Mouse (Mus musculus): ENCODE results near the gene Gm15448. TPM values are rescaled to one million over a fixed set of nuclear protein-coding genes. Genes with fewer than 3 reads are reported as not detected.

Gene Gm15448
- polyA plus RNA-seq, 1 experiment from 2014 or later = not detected

Other genes starting within 250 kb of the Gm15448 start
- gene Oscar, start 209.5 kb downstream of the Gm15448 start, polyA plus RNA-seq (2015; fragmentation: Nextera tagmentation; extraction: Ambion mirVana) = 0.08 and 0.13 TPM in 2 replicates
- gene Ndufa3, start 208.3 kb downstream of the Gm15448 start, polyA plus RNA-seq (2015; fragmentation: Nextera tagmentation; extraction: Ambion mirVana) = 703 and 717 TPM in 2 replicates
- gene Tfpt, start 195.8 kb downstream of the Gm15448 start, polyA plus RNA-seq (2015; fragmentation: Nextera tagmentation; extraction: Ambion mirVana) = 12.2 and 12.8 TPM in 2 replicates
- gene Prpf31, start 195.7 kb downstream of the Gm15448 start, polyA plus RNA-seq (2015; fragmentation: Nextera tagmentation; extraction: Ambion mirVana) = 27.8 and 29.8 TPM in 2 replicates
- 19.9 and 20.8 TPM in 2 replicates for gene Cnot3, start 180.4 kb downstream of the Gm15448 start, polyA plus RNA-seq (2015; fragmentation: Nextera tagmentation; extraction: Ambion mirVana)
- gene Leng1, start 159.8 kb downstream of the Gm15448 start, polyA plus RNA-seq (2015; fragmentation: Nextera tagmentation; extraction: Ambion mirVana) = 10.1 and 11.2 TPM in 2 replicates
- gene Tmc4, start 148.1 kb downstream of the Gm15448 start, polyA plus RNA-seq (2015; fragmentation: Nextera tagmentation; extraction: Ambion mirVana) = 100 TPM in 2 replicates
- gene Tsen34, start 132.8 kb downstream of the Gm15448 start, polyA plus RNA-seq (2015; fragmentation: Nextera tagmentation; extraction: Ambion mirVana) = 123 and 129 TPM in 2 replicates
- 28.4 and 29.6 TPM in 2 replicates for gene Mboat7, start 132.2 kb downstream of the Gm15448 start, polyA plus RNA-seq (2015; fragmentation: Nextera tagmentation; extraction: Ambion mirVana)
- 791 and 834 TPM in 2 replicates for gene Rps9, start 121.7 kb downstream of the Gm15448 start, polyA plus RNA-seq (2015; fragmentation: Nextera tagmentation; extraction: Ambion mirVana)
- gene Pirb, start 105.3 kb downstream of the Gm15448 start, polyA plus RNA-seq (2015; fragmentation: Nextera tagmentation; extraction: Ambion mirVana) = 0.69 and 0.77 TPM in 2 replicates
- 0.17 and 0.20 TPM in 2 replicates for gene Pira2, start 19.4 kb upstream of the Gm15448 start, polyA plus RNA-seq (2015; fragmentation: Nextera tagmentation; extraction: Ambion mirVana)
- not detected in 2 replicates for gene Gm14548, start 72.4 kb upstream of the Gm15448 start, polyA plus RNA-seq (2015; fragmentation: Nextera tagmentation; extraction: Ambion mirVana)
- not detected in 2 replicates for gene Lilra6, start 89.8 kb upstream of the Gm15448 start, polyA plus RNA-seq (2015; fragmentation: Nextera tagmentation; extraction: Ambion mirVana)
- 3.5 and 3.7 TPM in 2 replicates for gene Lair1, start 237.5 kb upstream of the Gm15448 start, polyA plus RNA-seq (2015; fragmentation: Nextera tagmentation; extraction: Ambion mirVana)

Data from intestine, postnatal 0 days (tissue).